Mouse (Mus musculus) brain, embryonic 14.5 days (tissue): ENCODE measurements around the gene Fars2.

Experiments used
- CTCF ChIP-seq: fragments of 200-500 bp; IDR thresholded peaks from 2 replicates; pipeline ENCODE4 v1.5.1; 2012; ENCODE audit warnings: inconsistent platforms, mild to moderate bottlenecking, moderate library complexity, borderline replicate concordance; ENCODE audit not compliant: insufficient read depth, insufficient read length; ENCODE audit errors: extremely low read depth
- POLR2A ChIP-seq: fragments of 200-500 bp; IDR thresholded peaks from 2 replicates; pipeline ENCODE4 v1.6.1; 2012; ENCODE audit warnings: mild to moderate bottlenecking, inconsistent platforms, borderline replicate concordance; ENCODE audit not compliant: poor library complexity, insufficient read depth, insufficient read length, severe bottlenecking; ENCODE audit errors: extremely low read depth

GRCm38 (mm10) chr13:36088168-36088567 is 29.0 kb upstream of the Fars2 start:
- TF ChIP-seq CTCF (no peak), POLR2A (no peak)
